Mouse (Mus musculus): ENCODE results near the gene Iqsec1.

DNA sequence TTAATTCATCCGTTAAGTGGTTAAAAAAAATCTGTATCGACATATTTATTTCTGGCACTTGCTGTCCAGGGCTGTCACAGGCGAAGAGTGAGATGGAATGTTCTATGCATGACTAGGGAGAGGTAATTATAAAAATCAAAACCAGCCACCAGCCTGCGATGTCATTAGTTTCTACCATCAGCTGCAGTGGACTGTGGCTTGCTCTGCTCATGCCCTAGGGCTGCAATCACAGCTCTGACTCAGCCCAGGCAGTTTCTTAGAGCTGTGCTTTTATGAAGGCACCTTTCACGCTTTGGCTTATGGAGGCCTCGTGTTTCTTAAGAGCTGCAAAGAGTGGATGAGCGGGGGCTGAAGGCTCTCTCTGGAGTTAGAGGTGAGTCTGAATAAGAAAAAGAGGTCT is 32.3 kb upstream of the Iqsec1 start:
- TF ChIP-seq EP300 (optimal IDR thresholded peaks at IDR 0.05): no peak
- TF ChIP-seq CTCF (IDR thresholded peaks at IDR 0.05; ENCODE audit: low read depth): no peak

Measured in stomach, postnatal 0 days (tissue).